Mouse (Mus musculus): Measurements from ENCODE around the gene Prss22.

DNA sequence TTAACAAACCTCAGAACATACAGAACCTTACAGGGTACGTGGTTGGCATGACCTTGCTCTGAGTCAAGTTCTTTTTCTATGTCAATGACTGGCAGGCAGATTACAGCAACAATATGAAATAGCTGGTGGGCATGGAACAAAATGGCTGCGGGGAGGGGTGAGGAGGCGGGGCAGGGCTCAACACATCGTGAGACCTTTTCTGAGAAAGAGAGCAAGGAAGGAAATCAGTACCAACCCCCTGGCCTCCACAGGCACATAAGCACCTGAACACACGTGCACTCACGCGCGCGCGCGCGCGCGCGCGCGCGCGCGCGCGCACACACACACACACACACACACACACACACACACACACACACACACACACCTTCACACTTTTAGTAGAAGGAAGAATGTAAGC, 32.7 kb upstream of the Prss22 start:
- TF ChIP-seq POLR2A (IDR thresholded peaks at IDR 0.05; ENCODE audit: insufficient read depth, low read depth, low read length) (no peak), CTCF (IDR thresholded peaks at IDR 0.05) (no peak), EP300 (IDR thresholded peaks at IDR 0.05; ENCODE audit: insufficient read depth, low read depth, low read length) (no peak)

Data from heart, adult 2 months (tissue).